Mouse (Mus musculus): ENCODE data around the gene Cc2d1a.

GRCm38 (mm10) chr8:84083829-84084241 is 63.9 kb downstream of the Cc2d1a start:
- no peak for TF ChIP-seq CTCF (IDR thresholded peaks at IDR 0.05; ENCODE audit: insufficient read depth, low read depth, low read length)
- TF ChIP-seq POLR2A (IDR thresholded peaks at IDR 0.05; ENCODE audit: insufficient read depth, low read depth, low read length), result no peak
